Mouse (Mus musculus) adrenal gland, adult 18-20 months (tissue): Measurements from ENCODE around the gene Gm17402. TPM values are rescaled to one million over a fixed set of nuclear protein-coding genes. Genes with fewer than 3 reads are reported as not detected.

Experiments
- DNase-seq, 2 experiments: peaks; one replicate each; pipeline ENCODE4 v3.0.0; 2021 to 2022; ENCODE audit warnings: low spot score in 2 of 2
- long read RNA-seq, 2 experiments: library from polyadenylated mRNA; stranded (forward); transcript quantifications; one replicate each; pipeline ENCODE4 v2.0.0; 2021
- total RNA-seq, 2 experiments: library from RNA; stranded (reverse); gene quantifications; 1 replicate in 1 of 2; 2 replicates in 1 of 2; pipeline ENCODE4 v1.2.3; 2021

The Gm17402 gene
- not detected for total RNA-seq
- long read RNA-seq, experiment 1: 0 reads
- long read RNA-seq, experiment 2: 0 reads

DNA sequence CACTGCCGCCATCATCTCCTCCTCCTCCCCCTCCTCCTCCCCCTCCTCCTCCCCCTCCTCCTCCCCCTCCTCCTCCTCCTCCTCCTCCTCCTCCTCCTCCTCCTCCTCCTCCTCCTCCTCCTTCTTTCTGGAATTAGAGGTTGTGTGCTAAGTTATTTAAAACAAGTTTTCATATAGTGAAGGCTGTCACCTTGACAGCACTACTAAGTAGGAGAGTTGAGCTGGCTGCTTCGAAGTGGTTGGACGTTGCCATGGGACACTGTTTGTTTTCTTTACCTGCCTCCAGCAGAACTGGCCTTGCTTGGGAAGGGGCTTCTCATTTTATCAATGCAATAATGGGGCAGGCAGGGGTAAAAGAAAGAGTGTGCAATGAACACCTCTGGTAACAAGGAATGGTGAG is at the start of gene Gm17402:
Gene Gm17402, minus strand, starts transcription at position 101 of the 400 bp plus-strand sequence.
- no peak for DNase-seq

DNA sequence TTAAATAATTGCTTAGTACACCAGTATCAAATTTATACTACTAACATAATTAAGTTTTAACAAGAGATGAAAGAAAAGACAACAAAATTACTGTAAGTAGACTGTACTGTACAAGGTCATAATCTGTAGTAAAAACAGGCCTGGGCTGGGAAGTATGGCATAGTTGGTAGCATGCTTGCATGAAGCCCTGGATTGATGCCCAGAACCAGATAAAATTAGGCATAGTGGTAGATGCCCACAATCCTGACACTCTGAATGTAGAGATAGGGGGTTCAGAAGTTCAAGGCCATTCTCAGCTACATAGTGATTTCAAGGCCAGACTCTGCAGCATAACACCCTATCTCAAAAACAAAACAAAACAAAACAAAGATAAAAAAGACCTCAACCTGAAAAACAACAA is 3.3 kb upstream of the Gm17402 start:
- DNase-seq: no peak

DNA sequence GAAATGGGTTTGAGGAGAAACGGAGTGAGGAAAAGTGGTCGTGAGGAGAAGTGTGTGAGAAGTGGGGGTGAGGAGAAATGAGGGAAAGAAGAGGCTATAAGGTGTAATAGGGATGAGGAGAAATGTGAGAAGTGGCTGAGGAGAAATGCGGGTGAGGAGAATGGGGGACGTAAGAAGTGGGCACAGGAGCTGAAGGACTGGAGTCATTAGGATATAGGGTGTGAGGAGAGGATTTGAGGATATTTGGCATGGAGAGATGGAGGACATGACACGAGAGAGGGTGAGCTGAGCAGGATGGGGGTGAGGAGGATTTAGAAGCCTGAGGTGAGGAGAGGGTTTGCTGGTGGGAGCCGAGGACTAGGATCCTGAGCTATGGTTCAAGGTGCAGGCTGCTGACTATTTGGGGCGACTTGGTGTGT is 594 bp downstream of the Gm17402 start:
- DNase-seq: no peak

GRCm38 (mm10) chr3:67373872-67374271 is 1.1 kb downstream of the Gm17402 start, which contains the start of gene Mlf1:
TSS of gene Mlf1 (plus strand) at chr3:67374097.
- peak; percentile 83 to 87 for DNase-seq

- DNase-seq: no peak
Observed at GRCm38 (mm10) chr3:67372781-67373180, 2.2 kb downstream of the Gm17402 start.

GRCm38 (mm10) chr3:67372194-67372593 is 2.8 kb downstream of the Gm17402 start:
- no peak for DNase-seq

- DNase-seq: no peak
Observed at GRCm38 (mm10) chr3:67369407-67370079, 5.4 kb downstream of the Gm17402 start.

DNA sequence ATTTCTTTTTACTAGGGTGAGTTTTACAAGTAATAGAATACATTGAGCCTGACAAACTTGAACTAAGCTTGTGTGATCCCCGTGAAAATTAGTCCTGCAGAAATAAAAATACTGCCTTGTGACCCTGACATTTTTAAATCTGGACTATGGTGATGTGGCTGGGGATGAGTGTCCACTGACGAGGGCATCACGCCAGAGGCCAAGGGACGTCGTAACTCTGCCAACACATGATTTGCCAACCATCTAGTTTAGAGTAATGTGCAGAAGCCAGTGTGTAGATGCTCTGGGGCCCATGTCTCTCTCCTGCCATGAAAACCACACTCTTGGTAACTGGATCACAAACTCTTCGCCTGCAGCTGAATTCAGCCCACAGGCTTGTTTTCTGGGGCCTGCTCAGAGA is 7.5 kb downstream of the Gm17402 start:
- DNase-seq: peak; percentile 38 to 46

- no peak for DNase-seq
Observed at GRCm38 (mm10) chr3:67366087-67366892, 8.7 kb downstream of the Gm17402 start.

DNA sequence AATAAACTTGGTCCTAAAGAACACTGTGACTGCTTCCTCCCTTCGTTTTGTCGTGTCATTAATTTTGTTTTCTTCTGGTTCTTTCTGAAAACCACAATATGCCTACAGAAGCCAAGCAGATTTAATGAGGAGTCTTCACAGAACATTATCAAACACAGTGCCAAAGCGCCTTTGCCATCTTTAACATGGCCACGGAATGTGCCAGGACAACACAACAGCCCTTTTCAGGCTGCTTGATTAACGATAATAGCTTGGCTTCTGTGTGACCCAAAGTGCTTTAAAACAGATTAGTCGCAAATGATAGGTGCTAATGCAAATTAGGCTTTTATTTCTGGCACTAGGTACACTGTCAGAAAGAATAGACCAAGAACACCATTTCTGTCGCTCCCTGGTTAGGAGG is 16.6 kb downstream of the Gm17402 start:
- DNase-seq: no peak

- DNase-seq: no peak
Observed at GRCm38 (mm10) chr3:67352763-67353149, 22.2 kb downstream of the Gm17402 start.

- DNase-seq: peak; percentile 32 to 45
Observed at GRCm38 (mm10) chr3:67352128-67352762, 22.7 kb downstream of the Gm17402 start.

DNA sequence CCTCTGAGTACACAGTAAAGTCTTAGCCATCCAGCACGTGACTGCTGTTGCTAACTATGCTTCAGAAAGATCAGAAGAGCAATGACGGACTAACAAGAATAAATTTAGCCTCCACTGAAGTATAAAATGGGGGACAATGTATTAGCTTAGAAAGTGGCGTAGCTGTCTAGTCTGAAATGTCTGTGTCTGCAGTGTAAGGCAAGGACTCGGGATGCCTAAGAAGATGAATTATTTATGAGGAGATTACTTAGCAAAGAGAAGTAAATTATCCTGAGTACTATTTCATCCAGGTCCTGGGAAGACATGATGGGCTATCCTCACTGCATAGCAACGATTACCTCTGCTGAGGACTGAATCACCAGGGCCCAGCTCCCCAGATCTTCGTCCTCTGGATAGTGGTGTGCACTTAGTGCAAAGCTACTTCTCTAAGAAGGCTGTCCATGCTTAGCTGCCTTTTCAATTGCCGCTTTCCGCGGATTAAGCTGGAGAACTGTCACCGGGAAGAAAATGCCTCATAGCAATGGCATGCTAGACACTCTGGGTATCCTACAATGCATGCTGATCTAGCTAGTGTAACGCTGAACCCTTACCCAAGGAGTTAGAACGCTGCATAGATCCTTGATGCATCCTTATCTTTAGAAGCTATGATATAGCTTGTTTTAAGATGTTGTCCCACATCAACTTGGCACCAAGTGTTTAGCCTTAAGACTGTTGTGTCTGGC is 23.4 kb downstream of the Gm17402 start:
- no peak for DNase-seq

DNA sequence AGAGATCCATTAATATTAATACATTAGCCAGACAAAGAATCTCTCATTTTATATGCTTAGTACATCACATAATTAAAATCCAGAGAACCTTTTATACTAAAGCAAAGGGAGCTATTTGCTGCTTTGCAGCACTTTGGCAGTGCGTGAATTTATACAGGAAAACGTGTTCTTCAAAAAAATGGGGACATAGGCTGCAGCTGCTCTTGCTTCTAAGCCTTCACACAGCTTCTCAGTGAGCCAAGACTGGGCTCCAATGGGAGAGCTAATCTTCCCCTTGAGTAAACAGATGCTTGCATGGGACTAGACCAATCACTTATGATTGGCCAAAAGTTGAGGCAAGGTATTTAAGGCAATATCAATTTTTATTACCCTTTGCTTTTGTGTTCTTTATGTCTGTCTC is 28.3 kb downstream of the Gm17402 start:
- no peak for DNase-seq

DNA sequence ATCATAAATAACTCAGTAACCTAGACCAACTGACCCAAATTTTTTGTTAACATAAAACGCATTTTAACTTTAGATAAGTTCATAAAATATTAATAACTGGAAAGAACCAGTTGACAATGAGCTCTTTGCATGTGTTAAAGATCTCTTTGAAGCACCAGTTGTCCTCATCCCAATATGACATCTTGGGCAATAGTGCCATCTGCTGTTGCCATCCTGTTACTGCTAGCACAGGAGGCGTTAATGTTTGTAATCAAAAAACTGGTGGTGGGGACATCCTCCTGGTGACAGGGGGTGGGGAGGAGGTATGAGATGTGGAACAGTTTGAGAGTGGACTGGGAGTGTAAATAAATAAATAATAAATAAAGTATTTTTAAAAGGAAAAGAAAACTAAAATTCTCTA is 30.4 kb downstream of the Gm17402 start:
- DNase-seq: peak; percentile 50 to 54

- no peak for DNase-seq
Observed at GRCm38 (mm10) chr3:67343004-67343662, 31.8 kb downstream of the Gm17402 start.

- DNase-seq: no peak
Observed at GRCm38 (mm10) chr3:67340921-67341320, 34.0 kb downstream of the Gm17402 start.

DNA sequence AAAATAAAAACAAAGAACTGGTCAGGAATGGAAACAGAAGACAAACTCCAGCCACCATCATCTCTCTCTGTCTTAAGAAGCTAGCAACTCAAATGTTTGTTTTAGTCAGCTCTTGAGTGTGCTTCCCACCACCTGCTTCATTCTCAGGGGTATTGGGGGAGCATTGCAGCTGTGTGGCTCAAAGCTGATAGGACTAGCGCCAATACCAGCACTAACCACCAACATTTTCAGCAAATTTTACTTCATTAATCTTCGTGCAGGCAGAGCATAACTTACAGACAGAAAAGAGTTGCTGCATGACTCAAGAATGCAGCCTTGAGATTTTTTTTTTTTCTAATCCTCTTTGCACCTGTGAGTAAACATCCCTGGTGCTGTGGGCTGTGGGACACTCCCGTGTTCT is 35.4 kb downstream of the Gm17402 start:
- DNase-seq: no peak

GRCm38 (mm10) chr3:67322422-67322821 is 52.5 kb downstream of the Gm17402 start:
- no peak for DNase-seq
